Comparison of ENCODE assay signal across 10 mouse cellular contexts in genomic region chr11:104424727-104425416, GRCm38 (mm10). TPM values are rescaled to one million over a fixed set of nuclear protein-coding genes. Genes with fewer than 3 reads are reported as not detected.
DNase-seq lines count a peak whose midpoint lies in the region; ATAC-seq and TF ChIP-seq lines count a peak whose summit lies in the region.
"Had no signal": no experiment of that assay in that cellular context is flagged by ENCODE, and none has a peak within 500 bp of the region (broad histone marks: within the 10 kb centered on the region; RNA-seq: fewer than 3 reads in every experiment).

No protein-coding gene starts in this region.

- H3K27me3 ChIP-seq in kidney, embryonic 15.5 days: no peaks in the 10 kb centered on the region
- no peaks in the 10 kb centered on the region for H3K27me3 ChIP-seq in cerebellum, adult 2 months (ENCODE audit: control insufficient read depth, insufficient read depth, low read length)
- H3K27me3 ChIP-seq: hindbrain, embryonic 15.5 days had no signal

- 0 out of 2 replicates have a peak, but pooled peaks cover 2% of the 10 kb centered on the region for H3K4me1 ChIP-seq in kidney, embryonic 15.5 days
- H3K4me1 ChIP-seq in cerebellum, adult 2 months (ENCODE audit: control insufficient read depth, insufficient read depth, low read length): no peaks in the 10 kb centered on the region; the same call in 1 of the 2 replicates

- H3K9me3 ChIP-seq in kidney, embryonic 15.5 days (replicated peaks): no peaks in the 10 kb centered on the region
- H3K9me3 ChIP-seq: hindbrain, embryonic 15.5 days had no signal

- no peak for ATAC-seq in kidney, embryonic 15.5 days (replicated peaks; ENCODE audit: low FRiP score)
- peak; percentile 97 to 100 for ATAC-seq in hematopoietic stem cell, adult 5-6 weeks (replicated peaks in 1 of 2; ENCODE audit: insufficient read depth in 1 of 2, low FRiP score in 2 of 2, low TSS enrichment in 1 of 2, low read depth in 1 of 2, poor library complexity in 2 of 2, severe bottlenecking in 2 of 2)

- no peak overlapping the region for H3K9ac ChIP-seq in kidney, embryonic 15.5 days
- H3K9ac ChIP-seq: hindbrain, embryonic 15.5 days had no signal

- H3K36me3 ChIP-seq in kidney, embryonic 15.5 days: peaks cover 45% of the 10 kb centered on the region

- H3K27ac ChIP-seq in kidney, embryonic 15.5 days: no peak overlapping the region
- no peak overlapping the region for H3K27ac ChIP-seq in cerebellum, adult 2 months (ENCODE audit: insufficient read depth, low read length)
- H3K27ac ChIP-seq: hindbrain, embryonic 15.5 days had no signal

- no peak for TF ChIP-seq POLR2A in cerebellum, adult 2 months (IDR thresholded peaks at IDR 0.05; ENCODE audit: borderline replicate concordance, insufficient read depth, low read length)

- no peak overlapping the region for H3K4me2 ChIP-seq in kidney, embryonic 15.5 days
- H3K4me2 ChIP-seq: hindbrain, embryonic 15.5 days had no signal

- no peak overlapping the region for H3K4me3 ChIP-seq in kidney, embryonic 15.5 days (replicated peaks)
- H3K4me3 ChIP-seq in cerebellum, adult 2 months (replicated peaks; ENCODE audit: insufficient read depth, low read depth, low read length): no peak overlapping the region
- H3K4me3 ChIP-seq: hindbrain, embryonic 15.5 days; myocyte had no signal

- WGBS in kidney, embryonic 15.5 days: 85% methylated on average over 16 of the region's 16 CpGs
- WGBS in cerebellum, adult 2 months: 78% methylated on average over 16 of the region's 16 CpGs

- peak; percentile 38 for DNase-seq in kidney, postnatal 10 days
- peak; percentile 16 for DNase-seq in adrenal gland, postnatal 25 days
- DNase-seq in lung, postnatal 36 days: peak; percentile 75
- peak; percentile 87 for DNase-seq in thymus, postnatal 0 days (ENCODE audit: low spot score)
- DNase-seq in cerebellum, adult 2 months: no peak
- DNase-seq in embryo, embryonic 9.5 days (ENCODE audit: extremely low spot score): no peak

- no peak for TF ChIP-seq CTCF in cerebellum, adult 2 months (IDR thresholded peaks at IDR 0.05; ENCODE audit: borderline replicate concordance, insufficient read depth, low read depth, low read length)

RNA-seq across cellular contexts. Expression of gene Kansl1, which starts 43.8 kb away (rescaled TPM):
- polyA plus RNA-seq in kidney, embryonic 15.5 days (2015; fragmentation: Nextera tagmentation; extraction: Ambion mirVana): 22.8 and 23.0 TPM in 2 replicates
- 56.5 and 62.6 TPM in 2 replicates for total RNA-seq in adrenal gland, postnatal 25 days (2021)
- total RNA-seq in hematopoietic stem cell, adult 5-6 weeks (2017): 45.5 and 49.5 TPM in 2 replicates
- 17.5 and 18.3 TPM in 2 replicates for polyA plus RNA-seq in thymus, postnatal 0 days (2015; fragmentation: Nextera tagmentation; extraction: Ambion mirVana)
- polyA plus RNA-seq in cerebellum, adult 2 months (2012; rRNA removed): 87.7 and 91.0 TPM in 2 replicates

Comparison
In these comparisons a context has a peak if more than half of its experiments do, and no peak if none do; other contexts are left out.
1. DNase-seq: peak in kidney, postnatal 10 days (single experiment), adrenal gland, postnatal 25 days (single experiment), lung, postnatal 36 days (single experiment) and thymus, postnatal 0 days (single experiment); none in cerebellum, adult 2 months (0 of 2) and embryo, embryonic 9.5 days (single experiment).